Mouse (Mus musculus): ENCODE measurements at regions not wholly inside any gene's neighbourhood (a gene's known extent, or its start where the extent isn't known, plus 50 kb on each side); places are given as distances from the start of the nearest gene placed in this dataset.

DNA sequence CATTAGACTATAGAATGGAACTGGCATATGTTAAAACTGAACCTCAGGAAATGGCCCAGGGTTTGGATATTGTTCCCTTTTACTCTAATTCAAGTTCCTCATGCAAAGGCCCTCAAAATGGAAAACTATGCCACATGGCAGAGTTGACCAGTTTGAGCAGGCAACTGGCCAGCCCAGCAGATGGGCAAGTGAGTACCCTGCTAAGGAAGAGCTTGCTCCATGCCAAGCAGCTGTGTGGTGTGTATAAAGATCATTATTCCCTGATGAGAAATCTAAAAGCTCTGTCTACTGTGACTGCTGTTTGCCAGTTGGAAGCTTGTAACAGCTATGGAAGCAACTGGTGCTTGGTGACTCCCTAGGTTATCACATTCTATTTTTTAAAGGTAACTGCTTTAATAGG lies 453.4 kb upstream of the Foxg1 start:
- DNase-seq, result peak; percentile 8

DNA sequence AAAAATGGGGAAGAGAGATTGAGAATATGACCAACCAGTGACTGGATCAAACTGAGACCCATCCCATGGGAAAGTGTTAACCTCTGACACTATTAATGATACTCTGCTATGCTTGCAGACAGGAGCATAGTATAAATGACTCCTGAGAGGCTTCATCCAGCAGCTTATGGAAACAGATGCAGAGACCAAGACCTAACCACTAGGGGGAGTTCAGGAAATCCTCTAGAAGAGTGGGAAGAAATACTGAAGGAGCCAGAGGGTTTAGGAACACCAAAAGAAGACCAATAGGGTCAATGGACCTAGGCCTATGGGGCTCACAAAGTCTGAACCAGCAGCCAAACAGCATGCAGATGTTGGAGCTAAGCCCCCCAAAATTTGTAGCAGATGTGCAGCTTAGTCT lies 436.0 kb upstream of the Foxg1 start:
- no peak for DNase-seq

DNA sequence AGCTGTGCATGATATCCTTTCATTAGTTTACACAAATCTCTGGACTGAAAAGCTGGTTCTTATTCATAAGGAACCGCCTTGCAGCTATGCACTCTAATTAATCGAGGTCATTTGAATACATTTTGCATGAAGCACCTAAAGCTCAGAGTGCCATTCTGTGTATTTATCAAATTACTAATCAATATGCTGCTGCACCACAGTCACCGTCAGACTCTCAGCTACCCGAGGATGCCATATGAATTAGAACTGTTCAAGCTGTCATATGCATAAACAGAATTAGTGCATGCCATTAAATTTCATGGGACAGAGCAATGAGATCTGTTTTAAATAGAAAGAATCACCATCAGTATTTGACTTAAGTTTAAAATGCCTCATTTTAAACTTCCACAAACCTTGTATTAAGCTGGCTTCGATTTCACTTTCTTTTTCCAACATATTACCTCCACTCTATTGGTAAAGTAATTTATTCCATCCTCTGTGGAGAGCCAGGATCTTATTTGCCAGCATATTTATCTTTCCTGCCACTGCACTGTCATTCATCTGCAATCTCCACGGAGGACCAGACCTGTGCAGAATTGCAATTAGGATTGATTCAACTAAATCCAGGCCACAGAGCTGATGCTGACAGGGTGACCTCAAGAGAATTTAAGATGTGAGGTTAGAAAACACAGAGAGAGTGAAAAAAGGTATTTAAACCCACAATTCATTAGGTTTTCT lies 423.0 kb upstream of the Foxg1 start:
- no peak for DNase-seq

DNA sequence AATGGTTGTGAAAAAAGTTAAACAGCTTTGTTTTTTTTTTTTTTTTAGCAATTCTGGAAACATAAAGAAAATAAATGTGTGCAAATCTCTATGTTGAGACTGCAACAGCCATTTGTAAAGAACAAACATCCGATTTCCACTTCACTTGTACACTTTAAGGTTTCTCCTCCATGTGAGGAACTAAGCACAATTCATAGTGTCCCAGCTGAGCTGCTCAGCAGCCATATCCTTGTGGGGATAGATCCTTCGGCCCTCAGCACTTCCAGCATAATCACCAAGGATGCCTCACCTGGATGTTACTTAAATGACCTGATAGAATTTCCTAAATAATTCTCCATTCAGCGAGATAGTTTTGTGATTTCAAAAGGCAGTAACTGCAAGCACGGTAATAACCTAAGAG lies 422.4 kb upstream of the Foxg1 start:
- DNase-seq, result no peak

DNA sequence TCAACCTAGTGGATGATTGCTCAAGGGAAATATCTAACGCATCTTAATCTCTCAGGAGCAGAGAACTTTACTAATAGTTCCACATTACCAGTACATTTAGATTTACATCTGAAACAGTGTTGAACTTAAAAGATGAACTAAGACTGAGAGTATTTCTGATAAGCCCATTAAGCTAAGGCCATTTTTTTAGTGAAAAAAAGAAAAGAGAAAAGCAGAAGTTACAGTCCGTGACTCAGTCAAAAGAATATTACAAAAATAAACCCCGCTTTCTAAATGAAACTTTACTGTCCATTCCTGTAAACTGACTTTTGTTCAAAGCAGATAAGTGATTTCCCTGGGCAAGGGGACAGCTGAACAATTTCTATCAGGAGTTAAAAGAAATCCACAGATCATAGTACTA lies 419.0 kb upstream of the Foxg1 start:
- DNase-seq, result no peak

Measured in right cerebral cortex, postnatal 4 days (tissue).